Mouse (Mus musculus) embryonic fibroblast, embryonic 13.5 days (primary cell): ENCODE measurements around the gene Ddah1.

Experiments used
- CTCF ChIP-seq: IDR thresholded peaks from 2 replicates; pipeline ENCODE4 v1.5.1; 2011; ENCODE audit warnings: mild to moderate bottlenecking, control low read depth, low read length, moderate library complexity, borderline replicate concordance; ENCODE audit not compliant: insufficient read depth
- POLR2A ChIP-seq: IDR thresholded peaks from 2 replicates; pipeline ENCODE4 v1.6.1; 2011; ENCODE audit warnings: low read depth, mild to moderate bottlenecking, control low read depth, low read length, moderate library complexity

- TF ChIP-seq POLR2A, result no peak
- TF ChIP-seq CTCF, result no peak
These were observed 21.0 kb downstream of the Ddah1 start for GRCm38 (mm10) chr3:145779279-145779973.
